Mouse (Mus musculus): ENCODE measurements around the gene Lrrtm4. TPM values are rescaled to one million over a fixed set of nuclear protein-coding genes. Genes with fewer than 3 reads are reported as not detected.

The Lrrtm4 gene
- total RNA-seq, 2 experiments from 2014 or later, result not detected

GRCm38 (mm10) chr6:80662729-80663128 is 644.1 kb downstream of the Lrrtm4 start:
- no peak for DNase-seq
- intact Hi-C loops (cut with DNase I), result no loop called here

GRCm38 (mm10) chr6:80664039-80664438 is 645.4 kb downstream of the Lrrtm4 start:
- intact Hi-C loops (cut with DNase I), result no loop called here
- no peak for DNase-seq

GRCm38 (mm10) chr6:80704183-80704582 is 685.5 kb downstream of the Lrrtm4 start:
- DNase-seq, result no peak

GRCm38 (mm10) chr6:80720468-80720867 is 701.8 kb downstream of the Lrrtm4 start:
- intact Hi-C loops (cut with DNase I), result no loop called here
- no peak for DNase-seq

More at GRCm38 (mm10) chr6:80704183-80704582, 685.5 kb downstream of the Lrrtm4 start:
- intact Hi-C loops (cut with DNase I), result no loop called here

GRCm38 (mm10) chr6:80733416-80733815 is 714.7 kb downstream of the Lrrtm4 start:
- intact Hi-C loops (cut with DNase I), result no loop called here
- no peak for DNase-seq

GRCm38 (mm10) chr6:80750769-80751168 is 732.1 kb downstream of the Lrrtm4 start:
- intact Hi-C loops (cut with DNase I), result no loop called here
- DNase-seq, result no peak

- no peak for DNase-seq
- intact Hi-C loops (cut with DNase I), result no loop called here
Measured at GRCm38 (mm10) chr6:80760641-80761204, 742.0 kb downstream of the Lrrtm4 start.

GRCm38 (mm10) chr6:80786282-80786681 is 767.6 kb downstream of the Lrrtm4 start:
- intact Hi-C loops (cut with DNase I), result no loop called here
- DNase-seq, result no peak

GRCm38 (mm10) chr6:80823753-80824152 is 805.1 kb downstream of the Lrrtm4 start:
- intact Hi-C loops (cut with DNase I), result no loop called here
- no peak for DNase-seq

- intact Hi-C loops (cut with DNase I), result no loop called here
Measured at GRCm38 (mm10) chr6:80839784-80840183, 821.1 kb downstream of the Lrrtm4 start.

GRCm38 (mm10) chr6:80845294-80845693 is 826.6 kb downstream of the Lrrtm4 start:
- no peak for DNase-seq
- intact Hi-C loops (cut with DNase I), result no loop called here

More at GRCm38 (mm10) chr6:80839784-80840183, 821.1 kb downstream of the Lrrtm4 start:
- DNase-seq, result no peak

- no peak for DNase-seq
- intact Hi-C loops (cut with DNase I), result loop anchor here (5.0 kb wide), 1 partner anchor 735 kb away; no protein-coding TSS in a partner anchor
Measured at GRCm38 (mm10) chr6:80856910-80857543, 838.4 kb downstream of the Lrrtm4 start.

Other genes with a start within 250 kb of the Lrrtm4 start
- not detected for gene Gm20594, start 201.0 kb upstream of the Lrrtm4 start, total RNA-seq (2021)

Measured in gastrocnemius, postnatal 36 days (tissue).